Mouse (Mus musculus): ENCODE measurements at regions not wholly inside any gene's neighbourhood (a gene's known extent, or its start where the extent isn't known, plus 50 kb on each side); places are given as distances from the start of the nearest gene placed in this dataset.

GRCm38 (mm10) chr12:9438575-9439161 lies 131.2 kb upstream of the Osr1 start:
- DNase-seq = peak in 1 of 2 experiments; percentile 4

- DNase-seq = peak; percentile 57 to 82
Measured at GRCm38 (mm10) chr12:9450620-9451019, 119.3 kb upstream of the Osr1 start.

- no peak for DNase-seq
Measured at GRCm38 (mm10) chr12:9460193-9460592, 109.7 kb upstream of the Osr1 start.

- no peak for DNase-seq
Measured at GRCm38 (mm10) chr12:9469655-9470470, 100.1 kb upstream of the Osr1 start.

- no peak for DNase-seq
Measured at GRCm38 (mm10) chr12:9475836-9476235, 94.1 kb upstream of the Osr1 start.

- DNase-seq = no peak
Measured at GRCm38 (mm10) chr12:9478201-9478600, 91.7 kb upstream of the Osr1 start.

- peak; percentile 6 to 31 for DNase-seq
Measured at GRCm38 (mm10) chr12:9487674-9488413, 82.1 kb upstream of the Osr1 start.

- no peak for DNase-seq
Measured at GRCm38 (mm10) chr12:9513926-9514325, 56.0 kb upstream of the Osr1 start.

- DNase-seq = no peak
Measured at GRCm38 (mm10) chr12:9518782-9519181, 51.1 kb upstream of the Osr1 start.

GRCm38 (mm10) chr12:9519346-9519745 lies 50.6 kb upstream of the Osr1 start:
- DNase-seq = peak; percentile 8 to 23
